In genomic region chr1:75704832-75705650, GRCm38 (mm10) we compare ENCODE assay signal across 7 mouse cellular contexts.
DNase-seq lines count a peak whose midpoint lies in the region; ATAC-seq lines count a peak whose summit lies in the region.

No protein-coding gene starts in this region.

- peak; percentile 85 for ATAC-seq in forebrain, embryonic 14.5 days
- no peak for ATAC-seq in neural tube, embryonic 15.5 days (ENCODE audit: low FRiP score)

- H3K4me2 ChIP-seq in forebrain, embryonic 14.5 days (ENCODE audit: low read length), result peak overlapping the region; percentile 41
- peak overlapping the region; percentile 48 for H3K4me2 ChIP-seq in neural tube, embryonic 15.5 days

- peak; percentile 31 for DNase-seq in right cerebral cortex, adult 18-20 months
- DNase-seq in right cerebral cortex, postnatal 14 days, result no peak
- peak; percentile 90 for DNase-seq in forebrain, embryonic 14.5 days (ENCODE audit: low spot score)
- peak; percentile 51 to 58 for DNase-seq in layer of hippocampus, postnatal 14 days (ENCODE audit: low spot score in 2 of 2)
- no peak for DNase-seq in spleen, postnatal 10 days (ENCODE audit: low spot score in 2 of 2)
- DNase-seq in adrenal gland, postnatal 25 days, result no peak

- WGBS in forebrain, embryonic 14.5 days, result 12% methylated on average over 24 of the region's 24 CpGs
- 19% methylated on average over 24 of the region's 24 CpGs for WGBS in neural tube, embryonic 15.5 days

- no peaks in the 10 kb centered on the region for H3K36me3 ChIP-seq in forebrain, embryonic 14.5 days (ENCODE audit: control insufficient read depth, insufficient read depth, low read length)
- no peaks in the 10 kb centered on the region for H3K36me3 ChIP-seq in neural tube, embryonic 15.5 days

- H3K9ac ChIP-seq in forebrain, embryonic 14.5 days (ENCODE audit: low read length), result peak overlapping the region; percentile 47; the same call in 1 of the 2 replicates
- no peak overlapping the region for H3K9ac ChIP-seq in neural tube, embryonic 15.5 days (replicated peaks)

- H3K27ac ChIP-seq in forebrain, embryonic 14.5 days (ENCODE audit: low read depth, low read length), result peak overlapping the region; percentile 59
- H3K27ac ChIP-seq in neural tube, embryonic 15.5 days (replicated peaks), result no peak overlapping the region

- no peaks in the 10 kb centered on the region for H3K27me3 ChIP-seq in forebrain, embryonic 14.5 days (replicated peaks; ENCODE audit: control insufficient read depth, insufficient read depth, low read length)
- H3K27me3 ChIP-seq in neural tube, embryonic 15.5 days (replicated peaks), result no peaks in the 10 kb centered on the region; the same call in 1 of the 2 replicates

- H3K4me1 ChIP-seq in forebrain, embryonic 14.5 days (ENCODE audit: control insufficient read depth, insufficient read depth, low read length), result peaks cover 13% of the 10 kb centered on the region; the same call in 1 of the 2 replicates
- H3K4me1 ChIP-seq in neural tube, embryonic 15.5 days, result peaks cover 13% of the 10 kb centered on the region

- H3K9me3 ChIP-seq in forebrain, embryonic 14.5 days (replicated peaks; ENCODE audit: control insufficient read depth, low read length), result no peaks in the 10 kb centered on the region
- no peaks in the 10 kb centered on the region for H3K9me3 ChIP-seq in neural tube, embryonic 15.5 days (replicated peaks)

- H3K4me3 ChIP-seq in forebrain, embryonic 14.5 days (ENCODE audit: low read depth, low read length), result peak overlapping the region; percentile 14; the same call in 1 of the 2 replicates
- H3K4me3 ChIP-seq in neural tube, embryonic 15.5 days (replicated peaks), result peak overlapping the region; percentile 5

Comparison
In these comparisons a context has a peak if more than half of its experiments do, and no peak if none do; other contexts are left out.
1. DNase-seq: peak in right cerebral cortex, adult 18-20 months (single experiment), forebrain, embryonic 14.5 days (single experiment) and layer of hippocampus, postnatal 14 days (2 of 2); none in right cerebral cortex, postnatal 14 days (single experiment), spleen, postnatal 10 days (0 of 2) and adrenal gland, postnatal 25 days (single experiment).